Mouse (Mus musculus) heart, postnatal 0 days (tissue): Measurements from ENCODE around the gene Clp1.

Experiments used
- CTCF ChIP-seq: IDR thresholded peaks from 2 replicates; pipeline ENCODE4 v1.5.1; 2016; ENCODE audit warnings: antibody characterized with exemption, control low read depth, low read depth
- EP300 ChIP-seq: IDR thresholded peaks from 2 replicates; pipeline ENCODE4 v1.6.1; 2016; ENCODE audit warnings: antibody characterized with exemption, low read depth

DNA sequence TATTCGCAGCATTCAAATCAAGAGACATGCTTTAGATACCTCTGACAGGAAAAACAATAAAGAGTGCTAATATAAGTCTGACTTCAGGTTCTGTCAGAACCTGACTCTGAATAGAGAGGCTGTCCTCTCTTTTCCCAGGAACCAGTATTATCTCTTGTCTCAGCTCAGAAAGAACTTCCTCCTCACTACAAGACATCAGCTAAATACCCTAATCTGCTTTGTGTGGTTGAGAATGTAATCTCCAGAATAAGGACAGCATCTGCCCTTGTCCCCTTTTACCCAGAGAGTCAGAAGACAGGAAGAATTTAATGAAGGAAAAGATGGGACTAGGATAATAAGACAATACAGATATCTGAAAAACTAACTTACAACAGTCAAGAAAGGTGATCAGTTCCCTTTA is 23.7 kb downstream of the Clp1 start:
- TF ChIP-seq CTCF: no peak
- no peak for TF ChIP-seq EP300
